Mouse (Mus musculus): ENCODE data around the gene Gadd45a. TPM values are rescaled to one million over a fixed set of nuclear protein-coding genes. Genes with fewer than 3 reads are reported as not detected.
"Not testable (repeated sequence)": the region's sequence is repeated elsewhere in the genome, so short reads cannot be mapped to it uniquely, and the experiment has no call there.

The Gadd45a gene
- total RNA-seq, 4 experiments from 2014 or later, result 6.0 to 8.9 (median 8.0) TPM

- no peak for DNase-seq (ENCODE audit: low spot score in 2 of 2)
Observed at GRCm38 (mm10) chr6:67048880-67049694, 11.8 kb upstream of the Gadd45a start.

DNA sequence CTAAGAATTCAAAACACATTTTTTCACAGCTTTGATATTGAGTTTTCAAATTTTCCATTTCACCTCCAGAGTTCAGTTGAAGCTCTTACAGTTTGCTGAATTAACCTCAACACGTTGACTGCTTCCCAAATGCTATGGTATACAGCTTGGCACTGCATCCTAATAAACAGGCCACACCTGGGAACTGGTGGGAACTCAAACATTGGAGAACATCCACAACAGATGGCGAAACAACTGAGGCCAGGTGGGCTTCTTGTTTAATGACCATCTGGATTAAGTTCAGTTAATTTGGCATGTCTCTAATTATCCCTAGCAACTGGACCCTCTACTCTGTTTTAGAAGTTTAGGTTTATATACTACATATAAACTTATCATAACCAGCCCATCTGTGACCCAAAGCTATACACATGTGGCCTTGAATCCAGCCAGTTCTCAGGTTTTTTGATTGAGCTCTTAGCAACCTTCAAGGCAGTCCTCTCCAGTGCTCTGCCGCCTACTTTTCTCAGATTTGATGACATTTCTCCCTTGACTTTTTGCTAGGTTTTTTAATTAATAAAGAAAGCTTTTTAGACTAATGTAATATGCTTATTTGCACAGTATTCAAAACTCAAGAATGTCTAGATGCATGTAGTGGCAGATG is 10.9 kb upstream of the Gadd45a start:
- no peak for DNase-seq (ENCODE audit: low spot score in 2 of 2)

GRCm38 (mm10) chr6:67046937-67047336 is 9.7 kb upstream of the Gadd45a start:
- DNase-seq (ENCODE audit: low spot score in 2 of 2), result no peak

GRCm38 (mm10) chr6:67045424-67045823 is 8.2 kb upstream of the Gadd45a start:
- no peak for DNase-seq (ENCODE audit: low spot score in 2 of 2)

- DNase-seq (ENCODE audit: low spot score in 2 of 2), result no peak
Observed at GRCm38 (mm10) chr6:67040904-67041410, 3.7 kb upstream of the Gadd45a start.

DNA sequence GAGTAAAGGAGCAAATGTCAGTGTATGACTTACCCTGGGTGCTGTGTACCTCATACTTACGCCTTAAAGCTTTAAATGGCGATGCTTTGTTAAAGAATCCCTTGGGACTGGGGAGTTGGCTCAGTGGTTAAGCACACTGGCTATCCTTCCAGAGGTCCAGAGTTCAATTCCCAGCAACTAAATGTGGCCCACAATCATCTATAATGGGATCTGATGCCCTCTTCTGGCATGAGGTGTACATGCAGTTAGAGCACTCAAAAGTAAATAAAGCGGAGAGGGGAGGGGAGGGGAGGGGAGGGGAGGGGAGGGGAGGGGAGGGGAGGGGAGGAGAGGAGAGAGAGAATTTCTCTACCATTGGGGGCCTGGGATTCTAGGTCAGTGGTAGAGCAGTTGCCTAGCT is 1.7 kb upstream of the Gadd45a start:
- DNase-seq (ENCODE audit: low spot score in 2 of 2), result no peak

DNA sequence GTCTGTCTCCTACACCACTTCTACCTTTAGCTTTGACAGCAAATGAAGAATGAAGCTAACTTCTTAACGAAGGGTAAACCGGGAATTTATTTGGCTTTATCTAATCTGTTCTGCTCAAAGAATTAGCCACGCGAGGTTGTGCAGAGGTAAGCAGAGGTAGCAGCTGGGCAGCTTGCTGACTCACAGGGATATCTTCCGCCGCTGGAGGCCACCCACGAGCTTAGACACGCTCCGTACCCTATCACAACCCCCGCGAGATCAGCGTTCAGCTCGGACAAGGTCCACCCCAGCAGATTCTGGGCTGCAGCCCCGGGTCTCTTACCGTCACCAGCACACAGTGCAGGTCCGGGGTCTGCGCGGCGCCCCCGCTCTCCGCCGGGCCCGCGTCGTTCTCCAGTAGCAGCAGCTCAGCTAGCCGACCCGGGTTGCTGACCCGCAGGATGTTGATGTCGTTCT is 873 bp downstream of the Gadd45a start:
- DNase-seq (ENCODE audit: low spot score in 2 of 2), result peak; percentile 68 to 69

DNA sequence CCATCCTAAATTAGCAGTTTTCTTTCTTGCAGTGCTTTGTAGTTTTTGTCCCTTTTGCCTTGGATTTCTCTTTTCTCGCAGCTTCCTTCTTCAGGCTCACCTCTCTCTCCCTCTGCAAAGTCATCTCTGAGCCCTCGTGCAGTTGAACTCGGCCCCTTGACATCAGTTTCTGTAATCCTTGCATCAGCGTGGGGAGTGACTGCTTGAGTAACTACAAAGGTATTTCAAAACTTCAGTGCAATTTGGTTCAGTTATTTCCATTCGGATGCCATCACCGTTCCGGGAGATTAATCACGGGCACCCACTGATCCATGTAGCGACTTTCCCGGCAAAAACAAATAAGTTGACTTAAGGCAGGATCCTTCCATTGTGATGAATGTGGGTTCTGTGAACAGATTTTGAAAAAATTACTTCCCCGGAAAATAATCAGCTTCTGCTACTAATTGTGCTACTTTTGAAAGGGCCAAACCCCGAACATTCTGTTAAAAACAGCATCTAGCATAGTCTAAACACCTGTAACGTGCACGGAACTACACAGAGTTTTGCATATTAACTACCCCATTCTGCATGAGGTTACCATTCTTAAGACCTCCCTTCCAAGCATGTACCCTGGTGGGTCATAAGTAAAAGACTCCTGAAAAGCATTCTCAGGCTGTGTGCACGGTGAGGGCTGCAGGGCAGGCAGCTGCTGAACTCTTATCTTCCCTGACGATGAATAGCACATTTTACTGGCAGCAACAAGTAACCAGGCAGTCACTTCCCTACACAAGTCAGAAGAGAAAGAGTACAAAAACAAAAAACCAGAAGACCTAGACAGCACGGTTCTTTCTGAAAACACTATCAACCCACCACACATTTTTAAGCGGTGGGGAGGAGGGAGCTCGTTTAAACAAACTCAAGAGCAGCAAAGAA is 1.6 kb downstream of the Gadd45a start:
- DNase-seq (ENCODE audit: low spot score in 2 of 2), result no peak

DNA sequence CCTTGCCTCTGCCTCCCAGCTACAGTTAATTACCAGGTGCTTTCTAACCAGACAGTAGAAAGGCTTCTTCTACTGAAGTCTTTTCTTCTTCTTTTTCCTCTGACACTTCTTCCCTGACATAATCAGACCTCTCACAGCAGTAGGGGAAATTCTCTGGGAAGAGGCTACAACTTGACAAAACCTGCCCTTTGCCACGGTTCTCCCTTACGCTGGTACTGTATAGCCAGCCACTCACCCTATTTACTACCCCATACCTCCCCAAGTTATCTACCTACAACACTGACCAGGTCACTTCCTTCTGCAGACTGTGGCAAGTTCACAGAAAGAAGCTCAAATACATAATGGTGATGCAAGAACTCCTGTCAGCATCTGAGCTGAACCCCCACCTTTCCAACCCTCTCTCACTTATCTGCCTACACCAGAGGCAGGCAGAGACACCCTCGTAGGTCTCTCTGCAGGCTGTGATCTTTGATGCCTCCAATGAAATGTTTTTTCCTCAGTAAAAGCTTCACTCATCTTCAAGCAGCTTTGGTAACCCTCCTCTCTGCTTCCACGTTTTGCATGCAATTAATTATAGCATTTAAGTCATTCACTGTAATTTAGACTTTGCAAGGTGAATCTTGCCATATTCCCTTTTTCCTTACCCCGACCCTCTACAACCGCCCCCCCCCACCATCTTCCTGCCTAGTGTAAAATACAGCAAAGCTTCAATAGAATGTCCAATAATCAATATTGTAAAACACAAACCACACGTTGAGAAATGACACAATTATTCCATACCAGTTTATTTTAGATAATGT is 2.7 kb downstream of the Gadd45a start:
- DNase-seq (ENCODE audit: low spot score in 2 of 2), result no peak

GRCm38 (mm10) chr6:67033604-67034003 is 3.7 kb downstream of the Gadd45a start:
- DNase-seq (ENCODE audit: low spot score in 2 of 2), result no peak

GRCm38 (mm10) chr6:67032972-67033371 is 4.3 kb downstream of the Gadd45a start:
- DNase-seq (ENCODE audit: low spot score in 2 of 2), result not testable (repeated sequence)

- DNase-seq (ENCODE audit: low spot score in 2 of 2), result not testable (repeated sequence)
Observed at GRCm38 (mm10) chr6:67032551-67032950, 4.7 kb downstream of the Gadd45a start.

GRCm38 (mm10) chr6:67030846-67031245 is 6.4 kb downstream of the Gadd45a start:
- no peak for DNase-seq (ENCODE audit: low spot score in 2 of 2)

- DNase-seq (ENCODE audit: low spot score in 2 of 2), result no peak
Observed at GRCm38 (mm10) chr6:67030416-67030815, 6.8 kb downstream of the Gadd45a start.

DNA sequence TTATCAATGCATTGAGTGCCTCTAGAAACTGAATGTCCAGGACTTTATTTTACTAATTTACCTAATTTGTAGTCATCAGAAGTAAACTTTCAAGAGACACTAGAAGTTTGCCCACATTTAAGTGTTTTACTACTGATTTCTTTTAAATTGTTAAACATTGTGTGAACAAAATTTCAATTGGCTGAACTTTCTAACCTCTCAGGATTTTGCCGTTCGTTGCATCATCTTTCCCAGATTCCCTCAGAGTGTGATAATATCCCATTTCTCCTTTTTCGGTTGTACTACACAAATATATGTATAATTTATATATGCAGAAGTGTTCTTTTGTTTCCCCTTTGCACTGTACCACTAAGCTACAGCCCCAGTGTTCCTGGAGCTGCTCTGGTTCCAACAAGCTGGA is 7.3 kb downstream of the Gadd45a start:
- no peak for DNase-seq (ENCODE audit: low spot score in 2 of 2)

DNA sequence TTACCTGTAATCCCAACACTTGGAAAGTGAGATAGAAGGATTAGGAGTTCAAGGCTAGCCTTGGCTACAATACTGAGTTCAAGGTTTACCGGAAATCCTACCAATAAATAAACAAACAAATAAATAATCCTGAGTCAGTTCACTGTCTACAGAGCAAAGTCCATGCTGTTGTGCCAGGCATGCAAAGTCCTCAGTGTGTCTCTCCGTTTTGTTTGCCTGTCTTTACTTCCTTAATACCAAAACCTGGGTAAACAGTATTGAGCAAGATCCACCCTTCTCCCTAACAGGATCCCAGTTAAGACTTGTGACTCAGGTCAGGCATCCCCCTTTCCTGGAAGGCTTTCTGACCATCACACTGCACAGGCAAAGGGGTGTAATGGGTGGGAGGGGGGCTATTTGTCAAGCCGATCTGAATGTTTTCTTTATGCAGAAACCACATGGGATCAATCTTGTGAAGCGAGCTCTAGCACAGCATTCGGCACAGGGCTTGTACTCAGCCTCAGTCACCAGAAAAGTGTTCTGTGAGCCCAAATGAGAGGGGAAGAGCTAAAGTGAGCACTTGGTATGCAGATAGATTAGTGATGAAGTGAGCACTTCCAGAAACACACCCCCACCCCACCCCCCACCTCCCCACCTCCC is 7.8 kb downstream of the Gadd45a start:
- DNase-seq (ENCODE audit: low spot score in 2 of 2), result no peak

DNA sequence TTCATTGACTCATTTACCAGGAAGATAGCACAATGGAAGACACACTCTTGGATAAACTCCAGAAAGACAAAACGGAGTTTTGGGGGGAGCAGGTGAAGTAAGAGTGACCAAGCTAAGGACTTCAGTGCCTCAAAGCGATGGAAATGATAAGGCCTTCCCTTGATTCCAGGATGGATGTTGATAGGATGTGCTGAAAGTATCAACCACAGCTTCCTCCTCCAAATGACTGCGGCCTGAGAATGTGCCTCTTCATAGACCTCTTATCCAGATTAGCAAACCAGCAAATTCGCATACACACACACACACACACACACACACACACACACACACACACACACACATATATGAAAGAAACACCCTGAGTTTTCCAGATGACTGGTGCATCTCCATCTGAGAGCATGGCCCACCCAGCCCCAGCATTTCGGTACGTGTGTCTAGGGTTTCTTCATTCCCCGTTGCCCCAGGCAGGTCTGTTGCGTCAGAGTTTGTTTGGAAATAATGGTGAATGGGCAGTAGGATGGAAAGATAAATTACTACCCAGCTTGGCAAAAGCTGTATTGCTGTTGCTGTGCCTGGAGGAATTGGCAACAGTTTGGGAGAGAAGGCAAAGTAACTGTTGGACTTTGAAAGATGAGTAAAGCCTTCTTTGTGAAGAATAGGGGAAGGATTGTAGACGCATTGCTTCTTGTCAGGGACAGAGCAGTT is 9.7 kb downstream of the Gadd45a start:
- DNase-seq (ENCODE audit: low spot score in 2 of 2), result no peak

DNA sequence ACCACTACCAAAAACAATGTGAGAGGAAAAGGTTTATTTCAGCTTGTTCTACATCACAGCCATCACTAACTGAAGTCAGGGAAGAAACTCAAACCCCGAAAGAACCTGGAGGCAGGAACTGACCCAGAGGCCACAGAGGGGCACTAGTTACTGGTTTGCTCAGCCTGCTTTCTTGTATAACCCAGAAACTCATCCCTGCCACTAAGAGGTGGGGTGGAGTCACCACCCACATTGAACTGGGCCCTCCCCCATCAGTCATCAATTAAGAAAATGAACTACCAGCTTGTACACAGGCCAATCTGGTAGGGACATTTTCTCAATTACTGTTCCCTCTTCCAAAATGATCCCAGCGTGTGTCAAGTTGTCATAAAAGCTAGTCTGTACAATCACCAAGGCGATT is 10.6 kb downstream of the Gadd45a start:
- DNase-seq (ENCODE audit: low spot score in 2 of 2), result no peak

DNA sequence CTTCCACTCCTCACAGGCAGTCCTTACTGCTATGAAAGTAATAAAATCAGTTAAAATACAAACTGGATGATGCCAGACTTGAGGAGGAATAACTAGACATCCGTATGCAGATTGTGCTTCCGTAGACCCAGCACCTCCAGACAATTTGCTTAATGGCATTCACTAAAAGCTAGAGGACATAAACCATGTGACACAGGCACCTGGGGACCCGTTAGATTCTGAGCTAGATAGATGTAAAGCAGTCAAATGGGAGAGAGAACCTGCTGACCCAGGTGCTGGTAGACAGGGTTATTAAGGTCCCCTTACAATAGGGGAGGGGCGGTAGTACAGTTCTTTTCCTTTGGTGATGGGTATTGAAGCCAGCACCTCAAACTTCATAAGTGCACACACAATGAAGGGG is 13.5 kb downstream of the Gadd45a start:
- no peak for DNase-seq (ENCODE audit: low spot score in 2 of 2)

- DNase-seq (ENCODE audit: low spot score in 2 of 2), result no peak
Observed at GRCm38 (mm10) chr6:67021308-67021707, 15.9 kb downstream of the Gadd45a start.

Data from layer of hippocampus, adult 8-10 months (tissue).